Mouse (Mus musculus) ES-Bruce4 (cell line): ENCODE results near the gene Disp2.

Experiments used
- CTCF ChIP-seq: IDR thresholded peaks from one replicate; pipeline ENCODE4 v1.8.1; 2011; ENCODE audit warnings: low read depth, low read length
- EP300 ChIP-seq: IDR thresholded peaks from 2 replicates; pipeline ENCODE4 v1.6.1; 2011; ENCODE audit warnings: low read depth, low read length; ENCODE audit not compliant: insufficient read depth
- POLR2A ChIP-seq: IDR thresholded peaks from one replicate; pipeline ENCODE4 v1.8.1; 2011; ENCODE audit warnings: low read length; ENCODE audit not compliant: insufficient read depth

- TF ChIP-seq CTCF (no peak), POLR2A (no peak), EP300 (no peak)
These were observed 1.1 kb upstream of the Disp2 start for GRCm38 (mm10) chr2:118778418-118778817.
